Mouse (Mus musculus): ENCODE measurements around the gene Zfp36l1. TPM values are rescaled to one million over a fixed set of nuclear protein-coding genes. Genes with fewer than 3 reads are reported as not detected.

Zfp36l1 gene
- polyA plus RNA-seq, 1 experiment from 2014 or later = 96.4 TPM

DNA sequence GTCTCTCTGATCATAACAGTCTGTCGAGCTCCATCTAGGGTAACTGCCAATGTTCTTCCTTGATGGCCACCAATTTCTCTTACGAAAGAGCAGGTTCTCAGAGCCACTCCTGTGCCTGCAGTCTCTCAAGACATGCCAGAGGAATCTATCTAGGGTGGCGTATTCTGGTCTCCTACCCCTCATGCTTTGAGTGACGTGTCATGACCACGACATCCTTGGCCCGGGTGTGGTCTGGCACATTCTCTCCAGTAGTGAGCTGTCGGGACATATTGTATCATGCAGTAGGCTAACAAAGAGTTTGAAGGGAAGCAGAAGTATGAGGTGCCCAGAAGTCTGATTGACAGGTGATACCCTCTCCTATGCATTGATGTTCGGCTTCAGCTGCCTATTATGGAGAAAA is 28.2 kb upstream of the Zfp36l1 start:
- Histone ChIP-seq H3K4me3 (no peak overlapping the region), H3K9me3 (replicated peaks) (no peaks in the 10 kb centered on the region), H3K27ac (0 out of 2 replicates have a peak overlapping the region, but pooled peaks have one; percentile 20), H3K27me3 (ENCODE audit: low read depth, poor library complexity, severe bottlenecking) (no peaks in the 10 kb centered on the region), H3K4me1 (peaks cover 16% of the 10 kb centered on the region; the same call in 1 of the 2 replicates), H3K36me3 (no peaks in the 10 kb centered on the region)
- WGBS = 89% methylated on average over 8 of the region's 8 CpGs
- no peak for DNase-seq (ENCODE audit: low spot score)

- peaks cover 21% of the 10 kb centered on the region; the same call in 1 of the 2 replicates for H3K4me1 ChIP-seq
- no peak overlapping the region for H3K27ac ChIP-seq
- no peak for DNase-seq (ENCODE audit: low spot score)
- H3K9me3 ChIP-seq (replicated peaks) = no peaks in the 10 kb centered on the region
- 97% methylated on average over 1 of the region's 1 CpGs for WGBS
- no peak overlapping the region for H3K4me3 ChIP-seq
- H3K27me3 ChIP-seq (ENCODE audit: low read depth, poor library complexity, severe bottlenecking) = no peaks in the 10 kb centered on the region
- H3K36me3 ChIP-seq = no peaks in the 10 kb centered on the region
Observed at GRCm38 (mm10) chr12:80137744-80138143, 24.9 kb upstream of the Zfp36l1 start.

DNA sequence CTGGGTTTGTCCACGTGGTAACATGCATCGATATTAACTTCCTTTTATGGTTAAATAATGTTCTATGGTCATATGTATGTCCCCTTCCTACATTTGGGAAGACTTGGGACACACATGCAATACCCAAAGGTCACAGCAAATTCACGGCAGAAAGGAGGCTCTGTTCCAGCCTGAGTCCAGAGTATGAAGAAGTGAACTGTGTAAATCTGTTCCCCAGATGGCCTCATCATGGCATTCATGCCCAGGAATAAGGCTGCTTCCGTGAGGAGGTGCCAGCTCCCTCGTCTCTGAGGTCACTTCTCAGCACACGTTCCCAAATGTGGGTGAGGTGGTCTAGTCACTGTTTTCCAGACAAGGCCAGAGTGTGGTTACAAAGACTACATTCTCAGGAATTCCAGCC is 24.4 kb upstream of the Zfp36l1 start:
- Histone ChIP-seq H3K36me3 (no peaks in the 10 kb centered on the region), H3K27ac (no peak overlapping the region), H3K4me3 (no peak overlapping the region), H3K27me3 (ENCODE audit: low read depth, poor library complexity, severe bottlenecking) (no peaks in the 10 kb centered on the region), H3K9me3 (replicated peaks) (no peaks in the 10 kb centered on the region), H3K4me1 (peaks cover 25% of the 10 kb centered on the region)
- DNase-seq (ENCODE audit: low spot score) = no peak
- 83% methylated on average over 6 of the region's 6 CpGs for WGBS

DNA sequence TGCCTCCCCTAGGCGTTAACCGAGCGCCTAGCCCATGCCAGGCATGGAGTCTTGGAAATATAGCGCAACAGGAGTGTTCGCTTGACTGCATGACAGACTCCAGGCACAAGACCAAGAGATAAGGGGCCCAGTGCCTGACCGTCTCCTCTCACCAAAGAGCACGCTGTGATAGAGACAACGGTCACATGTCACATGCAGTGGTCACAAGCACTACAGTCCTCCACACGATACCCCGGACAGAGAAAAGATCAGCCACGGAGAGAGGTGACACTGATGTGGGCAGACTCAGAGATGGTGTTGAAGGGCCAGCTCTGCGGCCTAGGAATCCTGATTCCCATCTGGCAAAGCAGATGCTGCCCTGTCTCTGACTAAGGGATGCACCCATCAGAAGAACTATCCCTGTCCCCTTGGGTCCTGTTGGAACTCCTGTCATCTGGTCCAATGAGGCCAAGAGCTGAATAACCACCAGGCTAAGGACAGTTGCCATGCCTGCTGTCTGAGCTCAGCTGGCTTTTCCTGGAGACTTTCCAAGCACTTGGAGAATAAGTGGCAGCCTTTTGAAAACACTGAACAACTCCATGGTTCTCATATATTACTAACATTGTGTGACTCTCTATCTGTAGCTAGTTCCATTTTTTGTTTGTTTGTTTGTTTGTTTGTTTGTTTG is 23.6 kb upstream of the Zfp36l1 start:
- 88% methylated on average over 12 of the region's 12 CpGs for WGBS
- no peaks in the 10 kb centered on the region for H3K27me3 ChIP-seq (ENCODE audit: low read depth, poor library complexity, severe bottlenecking)

DNA sequence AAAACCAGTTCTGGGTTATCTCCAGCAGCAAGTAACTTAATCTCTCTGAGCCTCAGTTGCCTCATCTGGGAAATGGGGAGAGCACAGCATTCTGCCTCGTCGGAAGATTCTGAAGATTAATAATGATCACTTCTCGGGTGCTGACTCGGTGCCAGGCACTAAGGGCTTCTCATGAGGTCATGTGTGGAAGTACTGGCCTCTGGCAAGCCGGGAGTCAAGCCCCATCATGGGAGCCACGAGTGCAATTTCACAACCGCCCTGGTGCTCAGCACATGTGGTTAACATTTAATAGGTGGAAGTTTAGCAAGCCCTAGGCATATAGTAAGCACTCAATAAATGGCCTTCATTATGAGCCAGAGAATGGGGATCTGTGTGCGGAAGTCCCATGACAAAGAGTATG is 22.4 kb upstream of the Zfp36l1 start:
- Histone ChIP-seq H3K4me1 (peaks cover 37% of the 10 kb centered on the region), H3K36me3 (no peaks in the 10 kb centered on the region), H3K27me3 (ENCODE audit: low read depth, poor library complexity, severe bottlenecking) (no peaks in the 10 kb centered on the region), H3K9me3 (replicated peaks) (no peaks in the 10 kb centered on the region), H3K27ac (peak overlapping the region; percentile 39; the same call in 1 of the 2 replicates), H3K4me3 (no peak overlapping the region)
- 92% methylated on average over 8 of the region's 8 CpGs for WGBS
- DNase-seq (ENCODE audit: low spot score) = no peak

More for the DNA sequence above, 23.6 kb upstream of the Zfp36l1 start:
- Histone ChIP-seq H3K36me3 (no peaks in the 10 kb centered on the region), H3K4me1 (peaks cover 30% of the 10 kb centered on the region), H3K4me3 (no peak overlapping the region), H3K9me3 (replicated peaks) (no peaks in the 10 kb centered on the region), H3K27ac (0 out of 2 replicates have a peak overlapping the region, but pooled peaks have one; percentile 28)
- DNase-seq (ENCODE audit: low spot score) = no peak

- WGBS = 43% methylated on average over 9 of the region's 9 CpGs
- Histone ChIP-seq H3K27ac (peak overlapping the region; percentile 99), H3K36me3 (0 out of 2 replicates have a peak, but pooled peaks cover 4% of the 10 kb centered on the region), H3K27me3 (ENCODE audit: low read depth, poor library complexity, severe bottlenecking) (no peaks in the 10 kb centered on the region), H3K4me3 (peak overlapping the region; percentile 65; the same call in 1 of the 2 replicates), H3K9me3 (replicated peaks) (no peaks in the 10 kb centered on the region), H3K4me1 (peaks cover 43% of the 10 kb centered on the region)
- DNase-seq (ENCODE audit: low spot score) = no peak
Observed at GRCm38 (mm10) chr12:80133011-80133545, 20.3 kb upstream of the Zfp36l1 start.

- peaks cover 43% of the 10 kb centered on the region for H3K4me1 ChIP-seq
- H3K36me3 ChIP-seq = 0 out of 2 replicates have a peak, but pooled peaks cover 4% of the 10 kb centered on the region
- WGBS = 1% methylated on average over 66 of the region's 66 CpGs
- peak overlapping the region; percentile 65 for H3K4me3 ChIP-seq
- H3K9me3 ChIP-seq (replicated peaks) = no peaks in the 10 kb centered on the region
- peak; percentile 95 for DNase-seq (ENCODE audit: low spot score)
- peak overlapping the region; percentile 99 for H3K27ac ChIP-seq
- no peaks in the 10 kb centered on the region for H3K27me3 ChIP-seq (ENCODE audit: low read depth, poor library complexity, severe bottlenecking)
Observed at GRCm38 (mm10) chr12:80132250-80133003, 19.6 kb upstream of the Zfp36l1 start.

DNA sequence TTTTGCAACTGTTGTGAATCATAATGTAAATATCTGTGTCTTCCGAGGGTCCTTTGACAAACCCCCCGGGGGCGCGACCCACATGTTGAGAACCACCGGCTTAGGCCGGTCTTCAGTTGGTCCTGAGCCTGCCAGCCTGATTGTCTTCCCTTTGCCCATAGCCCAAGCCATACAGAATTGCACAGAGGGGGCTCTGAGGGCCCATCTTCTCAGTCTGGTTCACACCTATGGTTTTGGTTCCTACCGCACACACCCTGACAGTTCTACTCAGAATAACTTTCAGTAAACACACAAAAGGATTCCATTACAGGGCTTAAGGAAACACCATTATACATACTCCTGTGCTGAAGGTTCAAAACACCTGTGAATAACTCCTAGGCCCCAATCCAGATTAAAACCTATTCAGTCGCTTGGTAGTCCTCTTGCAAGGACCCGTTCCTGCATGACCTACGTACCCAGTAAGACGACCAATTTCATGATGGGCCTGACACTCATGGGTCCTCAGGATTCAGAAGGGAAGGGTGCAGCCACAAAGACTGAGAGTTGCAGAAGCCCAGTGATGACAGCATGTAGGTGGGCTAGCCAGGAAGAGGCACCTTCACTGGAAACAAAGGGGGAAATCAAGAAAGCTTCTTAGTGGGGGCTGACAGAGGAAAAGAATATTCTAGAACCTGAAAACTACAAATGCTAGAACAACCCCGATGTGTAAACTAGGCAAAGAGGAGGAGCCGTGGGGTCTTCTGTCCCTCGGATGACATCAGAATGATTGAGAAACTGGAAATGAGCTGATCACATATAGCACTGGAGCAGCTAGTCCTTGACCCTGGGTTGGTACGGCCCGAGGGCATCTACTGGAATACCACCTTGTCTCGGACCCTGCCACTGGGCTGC is 18.8 kb upstream of the Zfp36l1 start:
- WGBS = 66% methylated on average over 17 of the region's 17 CpGs
- no peaks in the 10 kb centered on the region for H3K27me3 ChIP-seq (ENCODE audit: low read depth, poor library complexity, severe bottlenecking)
- H3K4me1 ChIP-seq = peaks cover 43% of the 10 kb centered on the region
- H3K27ac ChIP-seq = peak overlapping the region; percentile 99
- DNase-seq (ENCODE audit: low spot score) = no peak
- H3K36me3 ChIP-seq = peaks cover 9% of the 10 kb centered on the region
- H3K4me3 ChIP-seq = peak overlapping the region; percentile 65
- H3K9me3 ChIP-seq (replicated peaks) = no peaks in the 10 kb centered on the region

GRCm38 (mm10) chr12:80130558-80131358 is 17.9 kb upstream of the Zfp36l1 start:
- peak overlapping the region; percentile 16 for H3K4me3 ChIP-seq
- peak; percentile 66 for DNase-seq (ENCODE audit: low spot score)

DNA sequence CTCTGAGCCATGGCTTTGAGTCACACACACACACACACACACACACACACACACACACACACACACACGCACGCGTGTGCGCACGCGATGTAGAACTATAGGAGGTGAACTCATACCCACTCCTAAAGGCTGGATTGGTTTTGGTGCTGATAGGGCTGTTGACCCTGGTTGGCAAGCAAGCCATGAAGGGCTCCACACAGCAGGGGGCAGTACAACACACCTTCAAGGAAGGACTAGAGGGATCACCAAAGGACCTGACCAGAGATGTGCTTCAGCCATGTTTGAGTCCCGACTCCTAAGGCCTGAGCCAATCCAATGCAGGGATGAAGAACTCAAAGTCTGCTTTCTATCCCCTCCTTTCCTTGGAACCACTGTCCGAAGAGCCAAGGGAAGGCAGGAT is 16.7 kb upstream of the Zfp36l1 start:
- WGBS = 92% methylated on average over 8 of the region's 8 CpGs

More at GRCm38 (mm10) chr12:80130558-80131358, 17.9 kb upstream of the Zfp36l1 start:
- Histone ChIP-seq H3K36me3 (peaks cover 14% of the 10 kb centered on the region), H3K27ac (peak overlapping the region; percentile 99), H3K4me1 (peaks cover 42% of the 10 kb centered on the region), H3K27me3 (ENCODE audit: low read depth, poor library complexity, severe bottlenecking) (no peaks in the 10 kb centered on the region), H3K9me3 (replicated peaks) (no peaks in the 10 kb centered on the region)
- WGBS = 11% methylated on average over 5 of the region's 6 CpGs

DNA sequence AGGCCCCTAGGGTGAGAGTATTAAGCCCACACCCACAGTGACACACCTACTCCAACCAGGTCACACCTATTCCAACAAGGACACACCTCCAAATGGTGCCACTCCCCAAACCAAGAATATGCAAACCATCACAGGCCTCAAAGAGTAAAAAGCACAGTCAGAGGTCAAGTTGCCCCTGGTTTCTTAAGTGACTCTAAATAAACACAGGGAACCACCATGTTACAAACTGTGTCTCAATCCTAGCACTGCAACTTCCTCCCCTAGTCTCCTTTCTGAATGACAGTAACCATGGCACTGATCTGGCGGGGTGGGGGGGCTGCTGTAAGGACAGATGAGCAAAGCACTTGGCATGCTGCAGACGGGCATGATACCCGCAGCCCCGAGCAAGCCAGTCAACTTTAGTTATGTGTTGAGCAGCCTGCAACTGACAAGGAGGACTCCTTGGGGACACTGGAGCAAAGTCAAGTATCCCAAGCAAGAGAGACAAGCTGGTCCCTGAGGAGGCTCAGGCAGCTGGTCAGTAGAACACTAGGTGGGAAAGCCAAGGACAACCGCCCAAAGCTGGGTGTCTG is 14.5 kb upstream of the Zfp36l1 start:
- Histone ChIP-seq H3K27me3 (ENCODE audit: low read depth, poor library complexity, severe bottlenecking) (no peaks in the 10 kb centered on the region), H3K36me3 (peaks cover 32% of the 10 kb centered on the region), H3K9me3 (replicated peaks) (no peaks in the 10 kb centered on the region), H3K4me1 (peaks cover 49% of the 10 kb centered on the region), H3K4me3 (no peak overlapping the region), H3K27ac (no peak overlapping the region)
- WGBS = 95% methylated on average over 5 of the region's 5 CpGs
- DNase-seq (ENCODE audit: low spot score) = no peak

More for the DNA sequence above, 16.7 kb upstream of the Zfp36l1 start:
- H3K9me3 ChIP-seq (replicated peaks) = no peaks in the 10 kb centered on the region
- H3K27me3 ChIP-seq (ENCODE audit: low read depth, poor library complexity, severe bottlenecking) = no peaks in the 10 kb centered on the region
- H3K4me1 ChIP-seq = peaks cover 40% of the 10 kb centered on the region
- H3K36me3 ChIP-seq = peaks cover 18% of the 10 kb centered on the region
- no peak overlapping the region for H3K4me3 ChIP-seq
- DNase-seq (ENCODE audit: low spot score) = no peak
- peak overlapping the region; percentile 99 for H3K27ac ChIP-seq
